ENCODE assay signal across 15 mouse cellular contexts in genomic region chr10:95266983-95267382, GRCm38 (mm10). TPM values are rescaled to one million over a fixed set of nuclear protein-coding genes. Genes with fewer than 3 reads are reported as not detected.
DNase-seq lines count a peak whose midpoint lies in the region; ATAC-seq and TF ChIP-seq lines count a peak whose summit lies in the region.
"Had no signal": no experiment of that assay in that cellular context is flagged by ENCODE, and none has a peak within 500 bp of the region (broad histone marks: within the 10 kb centered on the region; RNA-seq: fewer than 3 reads in every experiment).

No protein-coding gene starts in this region.

- ATAC-seq in megakaryocyte, adult 5-6 weeks (ENCODE audit: poor library complexity, severe bottlenecking): no peak
- ATAC-seq: forebrain, embryonic 15.5 days had no signal

- no peak for DNase-seq in layer of hippocampus, adult 2 months (ENCODE audit: low spot score in 2 of 2)
- DNase-seq in layer of hippocampus, postnatal 25 days (ENCODE audit: extremely low spot score in 1 of 2, low spot score in 1 of 2): no peak
- peak; percentile 26 for DNase-seq in MN1 (ENCODE audit: low spot score)
- no peak for DNase-seq in urinary bladder, postnatal 36 days (ENCODE audit: low spot score in 2 of 2)
- DNase-seq: adrenal gland, postnatal 10 days; cerebellum, adult 11 months; cerebellum, adult 8-10 months; cerebellum, postnatal 14 days; gastrocnemius, postnatal 14 days had no signal

- H3K27ac ChIP-seq in layer of hippocampus, adult 2 months: peak overlapping the region; percentile 79; the same call in 1 of the 2 replicates
- H3K27ac ChIP-seq: embryonic facial prominence, embryonic 12.5 days; forebrain, embryonic 15.5 days; hindbrain, embryonic 15.5 days had no signal

- peaks cover 7% of the 10 kb centered on the region for H3K36me3 ChIP-seq in megakaryocyte, embryonic 14.5 days (replicated peaks; ENCODE audit: low read length)
- H3K36me3 ChIP-seq: embryonic facial prominence, embryonic 12.5 days; forebrain, embryonic 15.5 days; heart, embryonic 12.5 days; hindbrain, embryonic 15.5 days had no signal

- TF ChIP-seq CTCF in layer of hippocampus, adult 2 months (conservative IDR thresholded peaks at IDR 0.05): no peak

- peaks cover 7% of the 10 kb centered on the region for H3K9me3 ChIP-seq in megakaryocyte, embryonic 14.5 days
- H3K9me3 ChIP-seq: embryonic facial prominence, embryonic 12.5 days; forebrain, embryonic 15.5 days; heart, embryonic 12.5 days; hindbrain, embryonic 15.5 days had no signal

- peaks cover 59% of the 10 kb centered on the region for H3K4me1 ChIP-seq in megakaryocyte, embryonic 14.5 days

- no peak overlapping the region for H3K4me3 ChIP-seq in layer of hippocampus, adult 2 months
- peak overlapping the region; percentile 33 for H3K4me3 ChIP-seq in megakaryocyte, embryonic 14.5 days (replicated peaks)
- H3K4me3 ChIP-seq: embryonic facial prominence, embryonic 12.5 days; forebrain, embryonic 15.5 days; heart, embryonic 12.5 days; hindbrain, embryonic 15.5 days had no signal

- H3K27me3 ChIP-seq in megakaryocyte, embryonic 14.5 days (replicated peaks): peaks cover 14% of the 10 kb centered on the region
- H3K27me3 ChIP-seq: embryonic facial prominence, embryonic 12.5 days; heart, embryonic 12.5 days had no signal

RNA-seq across cellular contexts. Expression of gene Cradd, which starts 57.0 kb away (rescaled TPM):
- 1 to 10 TPM; 5.6 to 7.2 TPM for total RNA-seq in layer of hippocampus, adult 2 months (2021)
- 1 to 10 TPM; 5.9 to 6.4 TPM for total RNA-seq in layer of hippocampus, postnatal 25 days (2021)
- 18.0 and 47.9 TPM in 2 replicates for polyA plus RNA-seq in megakaryocyte, embryonic 14.5 days (2012; ENCODE audit: insufficient read depth, low replicate concordance)
- 20.3 and 20.5 TPM in 2 replicates for total RNA-seq in megakaryocyte, adult 5-6 weeks (2015)
- 3.6 and 7.3 TPM in 2 replicates for total RNA-seq in megakaryocyte, adult 5-6 weeks (2017)
